Mouse (Mus musculus): ENCODE data around the gene Nek1.

Gene Nek1

DNA sequence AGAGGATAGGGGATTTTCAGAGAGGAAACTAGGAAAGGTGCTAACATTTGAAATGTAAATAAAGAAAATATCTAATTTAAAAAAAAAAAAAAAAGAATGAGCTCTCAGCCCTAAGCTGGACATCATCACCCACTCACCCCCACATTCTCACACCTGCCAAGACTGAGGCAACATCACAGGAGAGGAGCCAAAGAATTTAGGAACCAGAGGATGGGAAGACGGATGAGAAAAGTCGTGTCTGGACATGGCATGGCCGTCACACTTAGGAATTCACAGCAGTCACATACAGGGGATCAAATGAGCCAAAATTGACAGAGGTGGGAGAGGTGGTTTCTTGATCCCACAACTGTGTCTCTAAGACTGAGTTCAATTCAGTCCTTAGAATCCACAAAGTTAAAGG is 165.5 kb downstream of the Nek1 start:
- DNase-seq (ENCODE audit: low read depth, low spot score) = no peak

- no peak for DNase-seq (ENCODE audit: low read depth, low spot score)
These were observed 168.6 kb downstream of the Nek1 start for GRCm38 (mm10) chr8:61161461-61162185.

- DNase-seq (ENCODE audit: low read depth, low spot score) = no peak
These were observed 169.2 kb downstream of the Nek1 start for GRCm38 (mm10) chr8:61162186-61162566.

DNA sequence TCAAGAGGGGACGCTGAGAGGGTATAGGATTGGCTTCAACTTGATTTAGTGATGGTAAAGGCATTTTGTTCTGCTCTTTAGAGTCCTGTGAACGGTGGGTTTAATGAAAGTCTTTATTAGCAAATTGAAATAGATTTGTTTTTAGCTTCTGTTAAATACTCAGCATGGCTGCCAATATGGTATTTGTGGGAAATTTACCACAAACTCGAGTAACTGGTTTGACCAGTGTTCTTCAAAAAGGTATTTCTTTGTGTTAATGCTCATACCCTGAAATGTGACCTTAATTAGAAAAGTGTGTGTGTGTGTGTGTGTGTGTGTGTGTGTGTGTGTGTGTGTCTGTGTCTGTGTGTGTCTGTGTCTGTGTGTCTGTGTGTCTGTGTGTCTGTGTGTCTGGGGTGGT is 178.6 kb downstream of the Nek1 start:
- no peak for DNase-seq (ENCODE audit: low read depth, low spot score)

DNA sequence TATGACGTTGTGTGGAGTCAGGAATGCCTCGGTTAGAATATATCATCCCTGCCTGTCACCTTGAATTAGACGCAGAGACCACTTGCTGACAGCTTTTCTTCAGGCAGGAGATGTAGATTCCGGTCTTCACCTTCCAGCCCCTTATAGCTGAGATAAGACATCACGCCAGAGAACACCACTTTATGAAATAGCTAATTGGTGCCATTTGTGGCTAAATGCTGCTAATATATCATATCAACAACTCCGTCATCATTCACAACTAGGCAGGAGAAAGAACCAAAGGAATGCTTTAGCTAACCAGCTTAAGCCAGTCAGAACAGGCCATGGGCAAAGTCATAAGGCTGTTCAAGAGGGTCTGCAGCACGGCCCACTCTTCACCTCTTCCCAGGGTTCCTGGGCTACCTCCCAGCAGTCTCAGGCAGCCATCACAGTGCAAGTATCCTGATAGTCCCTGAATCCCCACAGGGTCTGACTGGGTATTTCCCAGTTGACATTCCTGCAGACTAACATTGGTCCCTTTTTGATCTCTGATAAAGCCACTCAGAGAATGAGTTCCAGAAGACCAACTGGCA is 181.0 kb downstream of the Nek1 start:
- DNase-seq (ENCODE audit: low read depth, low spot score) = no peak

DNA sequence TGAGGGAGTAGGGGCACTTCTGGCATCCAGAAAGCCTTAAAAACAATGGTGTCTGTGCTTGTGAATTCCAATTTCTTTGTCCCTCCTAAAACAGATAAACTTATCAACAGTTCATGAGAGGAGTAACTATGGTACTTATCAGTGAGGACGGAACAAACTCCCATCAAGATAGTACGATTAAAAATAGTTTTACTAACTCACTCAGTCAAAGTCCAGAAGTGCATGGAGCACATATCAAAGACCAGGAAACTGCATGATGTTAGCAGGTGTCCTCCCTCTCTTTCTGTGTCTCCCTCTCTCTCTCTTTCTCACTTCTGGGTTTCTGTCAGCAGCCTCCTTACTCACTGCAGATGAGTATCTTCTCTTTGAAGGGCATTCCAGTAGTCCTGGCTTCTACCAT is 182.9 kb downstream of the Nek1 start:
- no peak for DNase-seq (ENCODE audit: low read depth, low spot score)

GRCm38 (mm10) chr8:61177680-61178593 is 184.9 kb downstream of the Nek1 start:
- DNase-seq (ENCODE audit: low read depth, low spot score) = no peak

- DNase-seq (ENCODE audit: low read depth, low spot score) = no peak
These were observed 185.7 kb downstream of the Nek1 start for GRCm38 (mm10) chr8:61178594-61179140.

All from WW6 (cell line).